Mouse (Mus musculus): ENCODE results near the gene Rasgef1a. TPM values are rescaled to one million over a fixed set of nuclear protein-coding genes. Genes with fewer than 3 reads are reported as not detected.

Rasgef1a gene
- total and polyA plus RNA-seq, 3 experiments: 0.04 to 0.19 TPM; not detected in 1

DNA sequence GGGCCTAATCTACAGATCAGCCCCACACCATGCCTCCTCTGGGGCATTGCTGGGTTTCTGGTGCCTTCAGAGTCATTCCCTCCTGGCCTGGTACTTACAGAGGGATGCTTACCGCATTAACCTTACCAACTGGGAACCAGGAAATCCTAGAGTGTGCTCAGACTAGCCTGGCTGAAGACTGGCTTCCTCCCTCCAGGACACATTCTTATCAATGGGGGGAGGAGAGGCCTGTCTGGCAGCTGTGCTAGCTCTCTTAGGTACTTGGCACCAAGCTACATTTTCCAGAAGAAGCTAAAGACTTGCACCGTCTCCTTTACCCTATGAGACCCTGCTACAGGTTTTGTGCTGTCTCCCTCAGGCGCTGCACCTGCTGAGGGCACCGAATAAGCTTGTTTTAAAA, 40.2 kb downstream of the Rasgef1a start:
- Histone ChIP-seq H3K4me3 (ENCODE audit: control insufficient read depth in 1 of 2, insufficient read depth in 1 of 2, low read depth in 2 of 2, low read length in 2 of 2) (no peak overlapping the region), H3K27ac (ENCODE audit: control insufficient read depth, low read depth, low read length) (no peak overlapping the region), H3K9me3 (replicated peaks; ENCODE audit: insufficient read depth, low read length) (no peaks in the 10 kb centered on the region), H3K79me2 (ENCODE audit: control insufficient read depth, insufficient read depth, low read length, poor library complexity) (no peaks in the 10 kb centered on the region), H3K27me3 (ENCODE audit: control insufficient read depth in 1 of 2, insufficient read depth in 2 of 2, low read length in 2 of 2) (no peaks in the 10 kb centered on the region; a peak in 1 of 4 replicates), H3K4me1 (ENCODE audit: control insufficient read depth in 1 of 2, insufficient read depth in 2 of 2, low read length in 2 of 2) (no peaks in the 10 kb centered on the region), H3K9ac (ENCODE audit: control insufficient read depth, low read depth, low read length, poor library complexity, severe bottlenecking) (no peak overlapping the region), H3K36me3 (ENCODE audit: control insufficient read depth in 1 of 2, insufficient read depth in 2 of 2, low read length in 2 of 2) (no peaks in the 10 kb centered on the region)
- no peak for DNase-seq (ENCODE audit: low read depth, low spot score)
- TF ChIP-seq ZC3H11A (IDR thresholded peaks at IDR 0.05; ENCODE audit: low read depth, low read length): no peak
- no peak for TF ChIP-seq MAX (IDR thresholded peaks at IDR 0.05; ENCODE audit: low read length)
- TF ChIP-seq MAFK (IDR thresholded peaks at IDR 0.05; ENCODE audit: borderline replicate concordance, low read depth, low read length): no peak
- TF ChIP-seq TCF12 (IDR thresholded peaks at IDR 0.05; ENCODE audit: low read depth, low read length): no peak
- no peak for TF ChIP-seq RCOR1 (IDR thresholded peaks at IDR 0.05; ENCODE audit: low read depth, low read length)
- TF ChIP-seq CHD2 (IDR thresholded peaks at IDR 0.05; ENCODE audit: low read length): no peak
- no peak for TF ChIP-seq TAL1 (IDR thresholded peaks at IDR 0.05; ENCODE audit: low read length)
- TF ChIP-seq TBP (IDR thresholded peaks at IDR 0.05; ENCODE audit: low read depth, low read length): no peak
- no peak for TF ChIP-seq HCFC1 (IDR thresholded peaks at IDR 0.05; ENCODE audit: low read depth, low read length)
- TF ChIP-seq MYB (IDR thresholded peaks at IDR 0.05; ENCODE audit: low read depth, low read length): no peak
- TF ChIP-seq ZNF384 (IDR thresholded peaks at IDR 0.05; ENCODE audit: low read depth, low read length): no peak
- TF ChIP-seq RAD21 (IDR thresholded peaks at IDR 0.05; ENCODE audit: low read depth, low read length): no peak
- TF ChIP-seq CTCF (IDR thresholded peaks at IDR 0.05 in 2 of 3, conservative IDR thresholded peaks at IDR 0.05 in 1 of 3; ENCODE audit: control insufficient read depth in 1 of 3, insufficient read depth in 1 of 3, low read depth in 2 of 3, low read length in 3 of 3, poor library complexity in 1 of 3, severe bottlenecking in 1 of 3): no peak
- no peak for TF ChIP-seq E2F4 (IDR thresholded peaks at IDR 0.05; ENCODE audit: borderline replicate concordance, low read depth, low read length)
- no peak for TF ChIP-seq MAZ (IDR thresholded peaks at IDR 0.05; ENCODE audit: low read depth, low read length)
- TF ChIP-seq POLR2AphosphoS2 (IDR thresholded peaks at IDR 0.05; ENCODE audit: low read length): no peak
- TF ChIP-seq SIN3A (IDR thresholded peaks at IDR 0.05; ENCODE audit: low read length): no peak
- no peak for TF ChIP-seq GATA1 (IDR thresholded peaks at IDR 0.05; ENCODE audit: low read depth, low read length)
- TF ChIP-seq POLR2A (IDR thresholded peaks at IDR 0.05; ENCODE audit: control insufficient read depth in 1 of 2, insufficient read depth in 1 of 2, low read depth in 1 of 2, low read length in 2 of 2, poor library complexity in 1 of 2): no peak
- no peak for TF ChIP-seq ELF1 (IDR thresholded peaks at IDR 0.05; ENCODE audit: low read depth, low read length)

DNA sequence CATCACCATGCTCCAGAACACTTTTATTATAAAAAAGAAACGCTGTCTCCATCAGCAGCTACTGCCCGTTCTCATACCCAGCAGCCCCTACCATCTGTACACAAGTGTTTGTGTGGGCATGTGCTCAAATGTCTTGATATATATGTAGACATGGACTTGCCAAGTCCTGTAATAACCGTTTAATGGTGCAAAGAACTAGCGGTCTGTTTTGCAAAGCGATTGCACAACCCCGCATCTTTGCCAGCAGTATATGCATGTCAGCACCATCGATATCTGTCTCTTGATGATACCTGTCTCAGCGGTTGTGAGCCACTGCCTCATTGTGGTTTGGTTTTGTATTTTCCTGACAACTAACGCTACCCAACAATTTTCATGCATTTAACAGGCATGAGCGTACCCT, 44.0 kb downstream of the Rasgef1a start:
- Histone ChIP-seq H3K9me3 (replicated peaks; ENCODE audit: insufficient read depth, low read length) (no peaks in the 10 kb centered on the region), H3K27ac (ENCODE audit: control insufficient read depth, low read depth, low read length) (no peak overlapping the region), H3K36me3 (ENCODE audit: control insufficient read depth in 1 of 2, insufficient read depth in 2 of 2, low read length in 2 of 2) (no peaks in the 10 kb centered on the region), H3K4me3 (ENCODE audit: control insufficient read depth in 1 of 2, insufficient read depth in 1 of 2, low read depth in 2 of 2, low read length in 2 of 2) (no peak overlapping the region), H3K27me3 (ENCODE audit: control insufficient read depth in 1 of 2, insufficient read depth in 2 of 2, low read length in 2 of 2) (no peaks in the 10 kb centered on the region; a peak in 1 of 4 replicates), H3K4me1 (ENCODE audit: control insufficient read depth in 1 of 2, insufficient read depth in 2 of 2, low read length in 2 of 2) (no peaks in the 10 kb centered on the region), H3K9ac (ENCODE audit: control insufficient read depth, low read depth, low read length, poor library complexity, severe bottlenecking) (no peak overlapping the region), H3K79me2 (ENCODE audit: control insufficient read depth, insufficient read depth, low read length, poor library complexity) (no peaks in the 10 kb centered on the region)
- DNase-seq (ENCODE audit: low read depth, low spot score): no peak
- no peak for TF ChIP-seq SMC3 (IDR thresholded peaks at IDR 0.05; ENCODE audit: low read depth, low read length)
- TF ChIP-seq EP300 (IDR thresholded peaks at IDR 0.05; ENCODE audit: low read depth in 1 of 2, low read length in 2 of 2): no peak
- TF ChIP-seq NRF1 (IDR thresholded peaks at IDR 0.05; ENCODE audit: insufficient read depth, low read depth, low read length, poor library complexity, severe bottlenecking): no peak
- TF ChIP-seq POLR2AphosphoS5 (IDR thresholded peaks at IDR 0.05; ENCODE audit: borderline replicate concordance, low read depth, low read length): no peak
- no peak for TF ChIP-seq UBTF (IDR thresholded peaks at IDR 0.05; ENCODE audit: borderline replicate concordance, insufficient read depth, low read depth, low read length)
- TF ChIP-seq MAZ (IDR thresholded peaks at IDR 0.05; ENCODE audit: low read depth, low read length): no peak
- TF ChIP-seq CHD1 (IDR thresholded peaks at IDR 0.05; ENCODE audit: low read depth, low read length): no peak
- no peak for TF ChIP-seq HCFC1 (IDR thresholded peaks at IDR 0.05; ENCODE audit: low read depth, low read length)
- TF ChIP-seq NELFE (IDR thresholded peaks at IDR 0.05; ENCODE audit: low read depth, low read length): no peak
- no peak for TF ChIP-seq MYB (IDR thresholded peaks at IDR 0.05; ENCODE audit: low read depth, low read length)
- no peak for TF ChIP-seq POLR2A (IDR thresholded peaks at IDR 0.05; ENCODE audit: control insufficient read depth in 1 of 2, insufficient read depth in 1 of 2, low read depth in 1 of 2, low read length in 2 of 2, poor library complexity in 1 of 2)
- TF ChIP-seq MEF2A (IDR thresholded peaks at IDR 0.05; ENCODE audit: extremely low read depth, insufficient replicate concordance, low read depth, low read length, poor library complexity, severe bottlenecking): no peak
